Mouse (Mus musculus) heart, embryonic 14.5 days (tissue): Measurements from ENCODE around the gene Ces1b. TPM values are rescaled to one million over a fixed set of nuclear protein-coding genes. Genes with fewer than 3 reads are reported as not detected.

ENCODE experiments used
- polyA plus RNA-seq: library from polyadenylated mRNA; unstranded; fragments of >200 nt; fragmentation: Nextera tagmentation; extraction: Ambion mirVana; gene quantifications from 2 replicates; pipeline ENCODE4 v1.2.1, GENCODE M21; 2014

Gene Ces1b
- polyA plus RNA-seq, 1 experiment from 2014 or later: not detected

Other genes with a start within 250 kb of the Ces1b start
- gene Lpcat2, start 224.7 kb downstream of the Ces1b start, polyA plus RNA-seq: 5.0 and 5.7 TPM in 2 replicates
- 0.20 and 0.67 TPM in 2 replicates for gene Capns2, start 178.6 kb downstream of the Ces1b start, polyA plus RNA-seq
- gene Slc6a2, start 119.9 kb downstream of the Ces1b start, polyA plus RNA-seq: not detected in 2 replicates
- not detected in 2 replicates for gene Ces1a, start 31.8 kb downstream of the Ces1b start, polyA plus RNA-seq
- gene Ces1c, start 51.3 kb upstream of the Ces1b start, polyA plus RNA-seq: not detected in 2 replicates
- 0.09 and 0.39 TPM in 2 replicates for gene Ces1d, start 117.8 kb upstream of the Ces1b start, polyA plus RNA-seq
- 0.12 and 0.30 TPM in 2 replicates for gene Ces1e, start 149.6 kb upstream of the Ces1b start, polyA plus RNA-seq
- not detected in 2 replicates for gene Ces1f, start 199.7 kb upstream of the Ces1b start, polyA plus RNA-seq